Mouse (Mus musculus): ENCODE results near the gene Mydgf.

Mydgf gene

DNA sequence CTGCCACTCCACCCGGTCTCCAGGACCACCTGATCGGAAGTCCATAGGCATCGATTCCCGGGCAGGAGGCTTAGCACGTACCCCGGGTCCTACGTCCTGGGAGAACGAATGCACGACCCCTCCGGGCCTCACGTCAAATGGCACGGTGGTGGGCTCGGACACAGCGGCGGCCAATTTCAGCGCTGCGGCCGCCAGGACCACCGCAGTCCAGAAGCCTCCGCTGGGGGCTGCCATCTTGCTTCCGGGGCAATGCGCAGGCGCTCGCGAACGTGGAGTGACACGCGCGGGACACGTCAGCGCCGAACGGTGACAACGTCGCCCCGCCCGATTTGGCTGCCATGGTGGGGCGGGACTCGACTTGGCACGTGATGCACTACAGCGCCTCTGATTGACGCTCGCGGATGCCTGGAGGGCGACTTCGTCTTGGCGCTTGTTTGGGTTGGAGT is at the start of gene Mydgf:
Gene Mydgf, minus strand, starts transcription at position 263 of the 446 bp plus-strand sequence.
- in situ Hi-C loops (cut with MboI; ENCODE audit: unreplicated experiment in 2 of 2): no loop called here

DNA sequence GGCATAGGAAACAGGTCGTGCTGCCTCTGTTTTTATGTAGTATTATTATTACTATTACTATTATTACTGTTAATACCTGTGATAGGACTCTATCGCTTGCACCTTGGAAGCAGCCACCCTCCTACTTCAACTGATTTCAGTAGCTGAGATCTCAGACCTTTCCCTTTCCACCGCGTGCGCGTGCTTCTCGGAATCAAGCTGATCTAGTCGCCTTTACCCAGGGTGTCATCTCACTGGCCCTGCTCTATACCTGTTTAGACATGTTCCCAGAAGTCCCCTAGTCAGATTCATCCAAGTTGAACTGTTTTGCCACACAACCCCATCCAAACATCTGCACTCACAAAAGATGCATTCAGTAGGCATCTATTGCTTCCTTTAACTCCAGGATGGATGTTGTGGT is 49.7 kb upstream of the Mydgf start:
- in situ Hi-C loops (cut with MboI; ENCODE audit: unreplicated experiment in 2 of 2): loop anchor here in 1 of 2 experiments (25.0 kb wide), 1 partner anchor 521 kb away; the partner anchor contains the start of gene Pot1b

GRCm38 (mm10) chr17:56229943-56230342 is 46.2 kb upstream of the Mydgf start:
- in situ Hi-C loops (cut with MboI; ENCODE audit: unreplicated experiment in 2 of 2): loop anchor here in 1 of 2 experiments (25.0 kb wide), 1 partner anchor 518 kb away; the partner anchor contains the start of gene Pot1b

GRCm38 (mm10) chr17:56226566-56226965 is 42.8 kb upstream of the Mydgf start:
- in situ Hi-C loops (cut with MboI; ENCODE audit: unreplicated experiment in 2 of 2): loop anchor here in 1 of 2 experiments (25.0 kb wide), 1 partner anchor 514 kb away; the partner anchor contains the start of gene Pot1b

DNA sequence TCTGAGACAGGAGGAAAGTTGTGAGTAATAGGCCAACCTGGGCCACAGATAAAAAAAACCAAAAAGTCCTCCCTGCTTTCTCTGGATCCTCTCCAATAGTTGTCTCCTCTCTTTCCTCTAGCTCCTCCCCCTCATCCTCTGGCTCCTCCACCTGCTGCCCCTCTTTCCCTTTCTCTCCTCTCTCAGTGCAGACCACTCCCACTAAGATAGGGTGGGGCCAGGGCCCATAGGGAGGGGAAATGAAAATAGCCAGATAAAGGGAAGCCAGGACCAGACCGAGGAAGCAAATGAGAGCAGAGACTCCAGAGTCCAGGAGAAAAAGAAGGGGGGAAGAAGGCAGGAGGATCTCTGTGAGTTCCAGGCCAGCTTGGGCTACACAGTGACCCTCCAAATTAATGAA is 41.2 kb upstream of the Mydgf start:
- in situ Hi-C loops (cut with MboI; ENCODE audit: unreplicated experiment in 2 of 2): loop anchor here in 1 of 2 experiments (25.0 kb wide), 2 partner anchors 263 to 513 kb away; partner anchors contain the start of genes Ebi3, Pot1b, Shd and Yju2

- in situ Hi-C loops (cut with MboI; ENCODE audit: unreplicated experiment in 2 of 2): loop anchor here in 1 of 2 experiments (25.0 kb wide), 1 partner anchor 258 kb away; the partner anchor contains the start of genes Ebi3, Shd and Yju2
These were observed 36.1 kb upstream of the Mydgf start for GRCm38 (mm10) chr17:56219805-56220204.

GRCm38 (mm10) chr17:56219251-56219650 is 35.5 kb upstream of the Mydgf start:
- in situ Hi-C loops (cut with MboI; ENCODE audit: unreplicated experiment in 2 of 2): loop anchor here in 1 of 2 experiments (25.0 kb wide), 1 partner anchor 257 kb away; the partner anchor contains the start of genes Ebi3, Shd and Yju2

- in situ Hi-C loops (cut with MboI; ENCODE audit: unreplicated experiment in 2 of 2): loop anchor here in 1 of 2 experiments (25.0 kb wide), 1 partner anchor 256 kb away; the partner anchor contains the start of genes Ebi3, Shd and Yju2
These were observed 34.9 kb upstream of the Mydgf start, which contains the start of gene Dpp9 for GRCm38 (mm10) chr17:56218377-56219191. TSS of gene Dpp9 (minus strand) at chr17:56218905.

DNA sequence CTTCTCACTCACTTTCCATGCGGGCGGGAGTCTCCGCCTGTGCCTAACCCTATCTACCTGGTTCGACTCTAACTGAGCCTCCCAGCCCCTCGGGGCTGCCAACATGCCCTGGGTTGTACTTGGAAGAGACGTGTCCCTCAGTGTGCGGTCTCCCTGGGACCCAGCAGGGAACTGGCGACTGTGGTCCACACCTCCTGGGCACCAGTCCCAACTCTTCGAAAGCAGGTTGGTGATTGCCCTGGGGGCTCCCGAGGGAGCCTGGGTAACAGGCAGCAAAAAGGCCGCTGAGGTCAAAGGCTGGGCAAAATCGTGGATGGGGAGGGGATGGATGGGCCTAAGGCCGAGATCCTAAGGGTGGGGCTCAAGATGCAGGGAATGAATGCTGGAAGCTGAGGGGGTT is 34.0 kb upstream of the Mydgf start:
- in situ Hi-C loops (cut with MboI; ENCODE audit: unreplicated experiment in 2 of 2): loop anchor here in 1 of 2 experiments (25.0 kb wide), 1 partner anchor 255 kb away; the partner anchor contains the start of genes Ebi3, Shd and Yju2

GRCm38 (mm10) chr17:56214229-56214628 is 30.5 kb upstream of the Mydgf start:
- in situ Hi-C loops (cut with MboI; ENCODE audit: unreplicated experiment in 2 of 2): loop anchor here in 1 of 2 experiments (25.0 kb wide), 1 partner anchor 252 kb away; the partner anchor contains the start of genes Ebi3, Shd and Yju2

GRCm38 (mm10) chr17:56212676-56213075 is 29.0 kb upstream of the Mydgf start:
- in situ Hi-C loops (cut with MboI; ENCODE audit: unreplicated experiment in 2 of 2): loop anchor here in 1 of 2 experiments (25.0 kb wide), 1 partner anchor 250 kb away; the partner anchor contains the start of genes Ebi3, Shd and Yju2

- in situ Hi-C loops (cut with MboI; ENCODE audit: unreplicated experiment in 2 of 2): loop anchor here in 1 of 2 experiments (25.0 kb wide), 1 partner anchor 249 kb away; the partner anchor contains the start of genes Ebi3, Shd and Yju2
These were observed 27.4 kb upstream of the Mydgf start for GRCm38 (mm10) chr17:56211090-56211489.

DNA sequence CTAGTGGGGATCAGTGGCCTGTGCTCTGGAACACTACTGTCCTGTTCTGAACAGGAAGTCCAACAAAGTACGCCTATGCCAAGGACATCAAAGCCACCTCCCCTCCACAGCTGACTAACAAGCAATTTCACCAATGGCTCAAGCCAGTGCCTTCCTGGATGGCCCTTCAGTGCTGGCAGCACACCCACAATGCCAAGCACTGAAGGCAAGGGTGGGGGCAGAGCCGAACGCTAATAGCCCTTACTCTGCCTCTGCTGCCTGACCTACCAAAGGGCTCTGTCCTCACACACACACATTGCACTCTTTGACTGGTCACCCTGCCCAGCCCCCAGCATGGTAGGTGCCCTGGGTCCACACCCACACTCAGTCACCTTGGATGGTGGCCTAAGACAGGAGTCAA is 25.1 kb upstream of the Mydgf start:
- in situ Hi-C loops (cut with MboI; ENCODE audit: unreplicated experiment in 2 of 2): loop anchor here in 1 of 2 experiments (5.0 to 25.0 kb wide), 2 partner anchors 38 to 247 kb away; partner anchors contain the start of genes Ebi3, Shd and Yju2

DNA sequence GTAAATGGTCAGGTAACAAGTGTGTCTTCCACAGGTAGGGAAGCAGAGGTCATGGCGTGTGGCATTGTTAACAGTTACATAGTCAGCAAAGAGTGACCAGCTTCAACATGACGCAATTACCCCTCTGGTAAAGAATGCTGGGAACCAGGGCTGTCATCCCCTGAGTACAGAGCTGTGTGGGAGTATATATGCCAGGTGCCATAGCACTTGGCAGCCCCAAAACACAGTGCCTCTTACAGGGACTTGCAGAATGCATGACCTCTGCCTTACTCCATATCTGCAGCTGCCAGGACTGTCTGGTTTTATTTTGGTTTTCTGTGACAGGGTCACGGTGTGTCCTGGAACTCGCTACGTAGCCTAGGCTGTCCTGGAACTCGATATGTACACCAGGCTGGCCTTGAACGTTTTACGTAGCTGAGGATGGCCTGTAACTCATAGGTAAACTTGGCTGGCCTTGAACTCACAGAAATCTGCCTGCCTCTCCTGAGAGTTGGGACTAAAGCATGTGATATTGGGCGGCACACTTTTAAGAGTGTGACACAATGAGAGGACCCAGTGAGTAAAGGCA is 24.3 kb upstream of the Mydgf start:
- in situ Hi-C loops (cut with MboI; ENCODE audit: unreplicated experiment in 2 of 2): loop anchor here in 1 of 2 experiments (5.0 to 25.0 kb wide), 2 partner anchors 39 to 246 kb away; partner anchors contain the start of genes Ebi3, Shd and Yju2

- in situ Hi-C loops (cut with MboI; ENCODE audit: unreplicated experiment in 2 of 2): loop anchor here in 1 of 2 experiments (5.0 to 25.0 kb wide), 2 partner anchors 40 to 245 kb away; partner anchors contain the start of genes Ebi3, Shd and Yju2
These were observed 23.4 kb upstream of the Mydgf start for GRCm38 (mm10) chr17:56206986-56207674.

- in situ Hi-C loops (cut with MboI; ENCODE audit: unreplicated experiment in 2 of 2): loop anchor here in 1 of 2 experiments (5.0 to 25.0 kb wide), 2 partner anchors 41 to 244 kb away; partner anchors contain the start of genes Ebi3, Shd and Yju2
These were observed 22.7 kb upstream of the Mydgf start for GRCm38 (mm10) chr17:56206276-56206884.

DNA sequence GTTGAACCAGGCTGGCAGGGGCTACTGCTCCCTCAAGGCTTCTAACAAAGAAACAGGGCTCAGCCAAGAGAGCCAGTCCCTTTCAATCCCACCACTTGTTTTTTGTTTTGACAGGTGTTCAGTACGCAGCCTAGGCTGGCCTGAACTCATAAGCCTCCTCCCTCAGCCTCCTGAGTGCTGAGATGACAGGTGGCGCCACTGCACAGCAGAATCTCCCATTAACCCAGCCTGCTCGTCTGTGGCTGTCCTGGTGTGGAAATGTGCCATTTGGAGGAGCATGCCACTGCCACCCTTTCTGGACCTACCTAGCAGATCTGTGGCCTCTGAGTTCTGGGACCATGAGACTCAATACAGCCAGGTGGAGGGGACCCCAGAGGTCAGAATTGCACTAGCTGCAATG is 20.0 kb upstream of the Mydgf start:
- in situ Hi-C loops (cut with MboI; ENCODE audit: unreplicated experiment in 2 of 2): loop anchor here in 1 of 2 experiments (25.0 kb wide), 1 partner anchor 241 kb away; the partner anchor contains the start of genes Ebi3, Shd and Yju2

DNA sequence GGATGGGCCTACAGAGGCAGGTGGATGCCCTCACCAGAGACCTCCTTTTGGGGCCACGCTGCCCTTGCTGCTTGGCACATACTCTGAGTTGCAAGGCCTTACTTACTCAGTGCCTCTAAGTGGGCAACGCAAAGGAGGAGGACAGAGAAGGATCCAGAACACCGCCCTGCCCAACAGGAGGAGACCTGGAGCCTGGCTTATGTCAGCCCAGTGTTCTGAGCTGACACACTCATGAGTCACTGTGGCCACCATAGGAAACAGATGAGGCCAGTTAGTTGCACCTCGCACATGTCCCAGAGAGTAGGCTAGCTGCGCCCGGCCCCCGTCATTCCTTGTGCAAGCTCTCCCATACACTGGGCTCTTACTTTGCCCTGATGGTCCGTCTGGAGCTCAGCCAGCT is 18.8 kb upstream of the Mydgf start:
- in situ Hi-C loops (cut with MboI; ENCODE audit: unreplicated experiment in 2 of 2): loop anchor here in 1 of 2 experiments (25.0 kb wide), 1 partner anchor 240 kb away; the partner anchor contains the start of genes Ebi3, Shd and Yju2

DNA sequence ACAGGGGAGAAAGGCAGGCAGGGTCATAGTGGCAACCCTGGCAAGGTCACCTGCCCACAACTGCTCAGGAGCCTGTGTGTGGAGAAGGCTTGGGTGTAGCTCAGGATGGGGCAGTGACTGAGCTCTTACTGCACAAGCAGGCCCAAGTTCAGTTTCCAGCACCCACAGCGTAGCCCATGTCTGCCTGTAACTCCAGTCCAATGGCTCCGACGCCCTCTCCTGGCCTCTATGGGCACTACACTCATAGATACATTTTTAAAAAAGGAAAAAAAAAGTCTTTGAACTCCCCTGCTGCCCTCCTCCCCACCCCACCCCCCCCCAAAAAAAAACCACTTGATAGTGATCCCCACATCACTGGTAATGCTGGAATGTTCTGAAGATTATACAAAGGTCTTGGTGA is 17.9 kb upstream of the Mydgf start:
- in situ Hi-C loops (cut with MboI; ENCODE audit: unreplicated experiment in 2 of 2): loop anchor here in 1 of 2 experiments (25.0 kb wide), 1 partner anchor 239 kb away; the partner anchor contains the start of genes Ebi3, Shd and Yju2
